Mouse (Mus musculus) cortical plate, adult 2 months (tissue): ENCODE measurements around the gene Tbc1d9b.

Experiments used
- CTCF ChIP-seq: fragments of 200-500 bp; IDR thresholded peaks from 2 replicates; pipeline ENCODE4 v1.5.1; 2011; ENCODE audit warnings: mild to moderate bottlenecking, control low read depth, low read length; ENCODE audit not compliant: insufficient read depth; ENCODE audit errors: extremely low read depth
- POLR2A ChIP-seq: fragments of 200-500 bp; IDR thresholded peaks from 2 replicates; pipeline ENCODE4 v1.6.1; 2011; ENCODE audit warnings: mild to moderate bottlenecking, low read length, control low read depth; ENCODE audit not compliant: insufficient read depth; ENCODE audit errors: extremely low read depth

GRCm38 (mm10) chr11:50095661-50096060, 35.5 kb upstream of the Tbc1d9b start:
- TF ChIP-seq POLR2A (no peak), CTCF (no peak)
